Mouse (Mus musculus): ENCODE data around the gene Ihh. TPM values are rescaled to one million over a fixed set of nuclear protein-coding genes. Genes with fewer than 3 reads are reported as not detected.

Gene Ihh
- under 1 TPM; 0.13 to 0.20 TPM for total RNA-seq (2021)
- long read RNA-seq, experiment 1, partial matches to known transcripts: 0 of 1 reads
- long read RNA-seq, experiment 1, other reads (novel, unspliced or antisense): 1 of 1 reads
- long read RNA-seq, experiment 2: 0 reads

DNA sequence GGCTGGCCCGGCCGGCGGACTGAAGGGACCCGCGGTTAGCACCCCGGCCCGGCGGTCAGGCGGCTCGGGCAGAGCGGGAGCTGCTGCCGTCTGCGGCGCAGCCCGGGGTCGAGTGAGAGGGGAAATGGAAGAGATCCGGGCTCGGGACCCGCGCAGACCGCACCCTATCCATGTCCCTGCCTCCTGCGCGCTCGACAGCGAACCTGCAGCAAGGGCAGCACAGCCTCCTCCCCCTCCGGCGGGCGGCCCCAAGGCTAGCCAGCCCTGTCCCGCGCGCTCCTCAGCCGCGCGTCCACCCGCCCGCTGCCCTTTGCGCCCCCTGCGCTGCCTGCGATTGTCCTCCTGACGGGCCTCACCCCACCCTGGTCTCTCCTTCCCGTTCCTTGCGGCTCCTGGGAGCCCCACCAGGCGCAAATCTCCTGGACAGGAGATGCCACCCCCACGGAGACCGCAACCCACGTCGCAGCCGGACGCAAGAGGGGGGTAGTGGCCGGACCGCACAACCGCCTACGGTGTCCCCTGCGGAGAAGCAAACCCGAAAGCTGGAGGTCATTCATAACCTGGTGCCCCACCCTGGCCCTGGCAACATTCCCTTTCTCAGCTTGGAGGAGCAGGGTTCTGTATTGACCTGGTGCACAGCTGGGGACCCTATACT is at the start of gene Ihh:
TSS of gene Ihh (minus strand) at position 117 of the 655 bp plus-strand sequence.
- DNase-seq (ENCODE audit: low spot score in 2 of 2): no peak

DNA sequence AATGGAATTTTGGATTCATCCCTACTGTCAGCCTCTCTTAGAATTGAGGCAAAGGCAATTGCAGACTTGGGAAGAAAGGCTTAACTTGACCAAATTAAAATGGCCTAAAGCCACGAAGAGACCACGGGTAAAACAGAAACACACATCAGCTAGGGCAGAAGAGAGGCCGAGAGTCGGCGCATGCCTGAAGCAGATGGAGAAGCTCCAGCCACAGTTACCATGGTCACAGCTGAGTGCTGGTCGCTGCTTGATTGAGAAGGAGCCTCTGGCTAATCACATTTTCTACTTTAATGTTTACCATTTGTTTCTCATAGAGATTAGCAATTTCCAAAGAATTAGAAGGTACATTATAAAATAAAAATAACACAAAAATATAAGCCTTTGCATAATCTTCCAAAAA is 49.7 kb upstream of the Ihh start:
- DNase-seq (ENCODE audit: low spot score in 2 of 2): no peak

DNA sequence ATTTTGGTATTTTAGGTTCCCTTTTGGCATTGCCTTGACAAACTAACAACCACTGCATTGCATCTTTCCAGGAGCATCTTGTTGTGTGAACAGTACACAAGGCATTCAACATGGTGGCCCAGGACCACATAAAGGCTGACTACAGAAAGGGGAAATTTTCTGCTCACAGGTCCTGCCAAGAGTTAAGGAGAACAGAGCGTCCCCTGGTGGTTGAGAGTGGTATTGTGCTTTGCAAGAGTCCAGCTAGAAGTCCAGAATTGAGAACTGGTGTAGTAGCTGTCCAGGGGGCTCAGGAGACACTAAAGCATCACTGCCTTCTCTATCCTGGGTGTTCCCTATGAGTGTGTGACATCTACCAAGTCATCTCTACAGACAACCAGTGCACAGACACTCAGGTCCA is 49.0 kb upstream of the Ihh start:
- peak; percentile 50 to 65 for DNase-seq (ENCODE audit: low spot score in 2 of 2)

- DNase-seq (ENCODE audit: low spot score in 2 of 2): no peak
Measured at GRCm38 (mm10) chr1:74999173-74999572, 47.7 kb upstream of the Ihh start.

DNA sequence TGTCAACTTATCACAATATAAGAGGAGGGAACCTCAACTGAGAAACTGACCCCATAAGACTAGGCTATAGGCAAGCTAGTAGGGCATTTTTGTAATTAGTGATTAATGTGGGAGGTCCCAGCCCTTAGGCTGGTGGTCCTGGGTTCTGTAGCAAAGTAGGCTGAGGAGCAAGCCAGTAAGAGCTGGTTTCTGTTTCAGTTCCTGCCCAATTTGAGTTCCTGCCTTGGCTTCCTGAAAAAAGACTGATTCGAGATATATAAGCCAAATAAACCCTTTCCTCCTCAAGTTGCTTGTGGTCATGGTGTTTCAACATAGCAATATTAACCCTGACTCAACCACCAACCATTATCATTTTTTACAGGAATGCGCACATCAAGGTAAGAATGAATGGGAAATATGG is 45.8 kb upstream of the Ihh start:
- DNase-seq (ENCODE audit: low spot score in 2 of 2): no peak

DNA sequence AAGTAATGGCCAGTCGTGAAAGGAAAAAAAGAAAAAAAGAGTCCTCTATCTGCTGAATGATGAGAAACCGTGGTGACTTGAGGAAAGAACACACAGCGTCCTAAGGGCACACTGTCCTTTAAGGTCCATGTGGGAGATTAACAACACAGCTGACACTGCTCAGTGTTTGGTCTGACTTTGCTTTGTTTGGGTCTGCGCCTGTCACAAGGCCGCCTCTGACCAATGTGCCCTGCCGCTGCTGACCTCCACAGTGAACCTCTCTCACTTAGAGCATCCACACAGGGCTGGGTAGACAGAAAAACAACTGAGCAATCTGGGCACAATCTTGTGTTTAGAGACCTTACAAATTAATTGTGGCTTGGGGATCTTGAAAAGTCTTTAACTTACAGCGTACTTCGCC is 25.5 kb upstream of the Ihh start:
- DNase-seq (ENCODE audit: low spot score in 2 of 2): no peak

DNA sequence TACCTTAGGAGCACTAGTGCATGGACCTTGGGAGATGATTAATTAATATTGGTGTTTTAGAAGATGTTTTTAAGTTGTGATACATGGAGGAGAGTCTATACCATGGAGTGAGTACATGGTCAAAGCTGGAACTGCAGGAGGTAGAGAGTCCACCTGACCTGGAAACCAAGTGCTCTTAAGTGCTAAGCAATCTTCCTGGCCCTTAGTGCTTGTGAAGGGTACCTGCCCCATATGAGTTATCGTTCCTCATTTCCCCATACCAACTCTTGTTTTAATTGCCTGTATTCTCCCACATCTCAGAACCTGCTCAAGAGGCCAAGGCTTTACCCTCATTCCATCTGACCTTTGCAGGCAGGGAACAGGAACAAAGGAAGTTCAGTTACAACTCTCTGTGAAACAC is 24.5 kb upstream of the Ihh start:
- no peak for DNase-seq (ENCODE audit: low spot score in 2 of 2)

- no peak for DNase-seq (ENCODE audit: low spot score in 2 of 2)
Measured at GRCm38 (mm10) chr1:74973590-74973989, 22.1 kb upstream of the Ihh start.

DNA sequence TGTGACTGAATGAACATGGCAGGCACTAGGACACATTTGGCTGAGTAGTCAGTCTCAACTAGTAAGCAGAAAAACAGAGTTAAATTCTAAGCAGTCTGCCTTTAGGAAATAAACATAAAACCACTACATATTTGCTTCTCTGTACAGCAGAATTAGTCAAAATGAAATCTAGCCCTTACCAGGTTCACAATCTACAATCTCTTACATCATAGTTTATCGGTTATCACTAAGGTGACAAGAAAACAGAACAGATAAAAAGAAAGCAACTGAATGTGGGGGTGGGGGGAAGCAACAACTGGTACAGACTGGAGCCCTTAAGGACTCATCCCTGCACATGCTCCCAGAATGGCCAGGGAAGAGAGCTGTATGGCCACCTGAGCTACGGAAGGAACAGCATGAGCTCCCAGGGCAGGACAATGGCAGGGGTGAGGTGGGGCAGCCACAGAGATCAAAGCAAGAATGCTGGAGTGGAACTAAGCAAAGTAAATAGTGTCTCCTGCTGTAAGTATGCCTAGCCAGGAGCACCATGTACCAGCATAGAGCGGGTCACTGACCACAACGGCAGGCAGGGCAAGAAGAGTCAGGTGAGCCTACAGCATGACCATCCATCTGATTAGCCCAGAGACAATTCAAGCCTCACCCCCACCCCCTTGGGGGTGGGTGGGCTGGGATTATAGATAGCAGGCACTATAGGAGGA is 20.0 kb upstream of the Ihh start:
- DNase-seq (ENCODE audit: low spot score in 2 of 2): no peak

- no peak for DNase-seq (ENCODE audit: low spot score in 2 of 2)
Measured at GRCm38 (mm10) chr1:74967962-74968580, 16.6 kb upstream of the Ihh start.

DNA sequence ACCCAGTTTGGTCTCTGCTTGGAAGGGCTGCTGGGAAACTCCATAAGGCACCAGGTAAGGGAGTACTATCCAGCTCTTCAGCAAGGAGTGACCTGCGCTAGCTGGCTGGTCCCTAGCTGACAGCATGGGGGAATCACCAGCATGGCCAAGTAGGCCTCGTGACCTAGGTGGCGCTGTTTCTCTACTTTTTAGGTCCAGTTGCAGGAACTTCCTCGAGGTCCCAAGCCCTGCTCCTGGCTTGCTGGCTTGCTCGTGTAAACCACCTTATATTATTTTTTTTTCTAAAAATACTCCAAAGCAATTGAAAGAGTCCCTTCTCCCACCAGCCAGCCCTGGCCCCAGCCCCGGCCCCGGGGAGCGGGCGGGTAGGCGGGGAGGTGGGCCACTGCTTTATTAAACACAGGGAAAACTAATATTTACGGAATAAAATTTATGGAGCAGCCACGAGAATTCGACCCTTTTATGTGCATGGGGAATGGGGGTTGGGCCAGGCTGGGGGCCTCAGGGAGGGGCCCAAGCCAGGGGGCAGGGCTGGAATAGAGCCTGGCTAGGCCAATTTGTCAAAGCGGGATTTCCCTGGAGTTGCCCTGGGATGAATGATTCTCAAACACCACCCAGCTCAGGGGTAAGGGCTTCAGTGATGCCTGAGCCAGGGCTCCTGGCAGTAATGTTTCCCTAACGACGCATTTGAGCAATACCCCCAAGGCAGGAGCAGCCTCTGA is 13.2 kb upstream of the Ihh start:
- DNase-seq (ENCODE audit: low spot score in 2 of 2): peak; percentile 66 to 77

DNA sequence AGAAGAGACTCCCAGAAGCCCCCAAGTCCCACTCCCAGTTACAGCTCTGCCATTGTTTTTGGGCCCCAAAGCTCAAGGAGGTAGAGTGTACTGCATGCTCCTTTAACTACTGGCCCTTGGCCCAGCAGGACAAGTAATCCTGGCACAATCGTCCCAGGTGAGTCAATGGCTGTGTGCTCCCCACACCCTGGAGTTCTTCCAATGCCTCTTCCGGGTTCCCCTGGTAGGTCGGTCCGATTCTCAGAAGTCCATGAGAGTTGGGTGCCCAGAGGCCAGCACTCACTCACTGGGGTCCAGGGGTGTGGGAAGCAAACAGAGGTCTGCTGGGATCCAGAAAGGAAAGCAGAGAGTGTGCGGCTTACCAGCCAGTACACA is 11.4 kb upstream of the Ihh start:
- no peak for DNase-seq (ENCODE audit: low spot score in 2 of 2)

- DNase-seq (ENCODE audit: low spot score in 2 of 2): no peak
Measured at GRCm38 (mm10) chr1:74962126-74962852, 10.8 kb upstream of the Ihh start.

DNA sequence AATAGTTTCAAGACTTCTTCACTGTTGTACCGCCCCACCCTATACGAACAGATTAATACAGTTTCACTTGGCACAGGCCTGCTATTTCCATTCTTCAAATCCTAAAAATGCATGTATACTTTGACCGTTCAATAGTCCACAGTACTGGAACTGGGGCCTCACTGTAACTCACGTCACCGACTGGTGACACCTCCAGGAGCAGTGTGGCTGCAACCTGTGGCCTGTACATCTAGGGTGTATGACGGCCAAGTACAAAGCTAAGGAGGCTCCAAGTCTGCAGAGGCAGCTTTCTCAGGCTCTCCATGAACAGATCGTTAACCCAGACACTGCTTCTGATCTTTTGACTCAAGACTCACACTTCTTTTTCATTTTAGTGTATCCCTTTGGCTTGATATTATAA is 10.2 kb upstream of the Ihh start:
- DNase-seq (ENCODE audit: low spot score in 2 of 2): no peak

DNA sequence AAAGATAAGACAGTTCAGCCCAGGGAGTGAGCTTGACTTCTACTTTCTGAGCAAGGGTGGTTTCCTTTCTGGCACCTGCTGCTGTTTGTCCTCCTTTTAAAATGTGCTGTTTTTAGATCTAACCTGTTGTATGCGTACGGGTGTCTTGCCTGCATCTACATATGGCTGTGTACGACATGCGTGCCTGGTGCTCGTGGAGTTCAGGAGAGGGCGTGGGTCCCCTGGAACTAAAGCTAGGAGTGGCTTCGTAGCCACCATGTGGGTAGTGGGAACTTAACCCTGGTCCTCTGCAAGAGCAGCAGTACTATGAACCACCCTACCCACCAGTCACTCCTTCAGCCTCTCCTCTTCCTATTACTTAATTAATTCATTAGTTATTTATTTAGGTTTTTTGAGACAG is 8.6 kb upstream of the Ihh start:
- no peak for DNase-seq (ENCODE audit: low spot score in 2 of 2)

DNA sequence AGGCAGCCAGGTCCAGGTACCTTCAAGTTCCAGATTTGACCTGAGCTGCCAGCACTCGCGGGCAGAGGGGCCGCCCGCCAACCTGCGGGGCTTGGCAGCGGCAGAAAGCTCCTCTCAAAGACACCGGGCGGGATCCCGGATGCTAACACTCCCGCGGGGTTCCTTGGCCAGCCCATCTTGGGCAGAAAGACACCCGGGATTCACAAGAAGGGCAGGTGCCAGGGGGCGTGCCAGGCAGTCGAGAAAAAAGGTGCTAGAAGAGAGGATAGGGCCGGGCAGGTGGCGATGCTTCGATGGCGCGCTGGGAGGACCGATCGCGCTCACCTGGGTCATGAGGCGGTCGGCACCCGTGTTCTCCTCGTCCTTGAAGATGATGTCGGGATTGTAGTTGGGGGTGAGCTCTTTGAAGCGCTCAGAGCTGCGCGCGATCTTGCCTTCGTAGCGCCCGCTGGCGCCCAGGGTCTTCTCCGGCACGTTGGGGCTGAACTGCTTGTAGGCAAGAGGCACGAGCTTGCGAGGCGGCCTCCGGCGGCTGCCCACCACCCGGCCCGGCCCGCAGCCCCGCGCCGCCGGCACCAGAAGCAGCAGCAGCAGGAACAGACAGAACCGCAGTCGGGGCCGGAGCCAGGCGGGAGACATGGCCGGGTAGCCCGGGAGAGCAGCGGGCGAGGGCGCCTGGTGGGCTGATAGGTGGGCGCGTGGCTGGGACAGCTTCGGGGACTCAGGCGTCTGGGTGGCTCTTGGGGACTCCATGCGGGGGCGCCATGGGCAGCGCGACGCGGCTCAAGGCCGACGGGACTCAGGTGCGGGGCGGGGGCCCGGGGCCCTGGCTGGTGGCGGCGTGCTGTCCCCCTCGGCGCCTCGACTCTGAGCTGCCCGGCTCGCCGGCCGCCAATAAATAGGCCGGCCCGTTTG is 639 bp downstream of the Ihh start:
- DNase-seq (ENCODE audit: low spot score in 2 of 2): no peak

GRCm38 (mm10) chr1:74950066-74950465 is 1.4 kb downstream of the Ihh start:
- no peak for DNase-seq (ENCODE audit: low spot score in 2 of 2)

DNA sequence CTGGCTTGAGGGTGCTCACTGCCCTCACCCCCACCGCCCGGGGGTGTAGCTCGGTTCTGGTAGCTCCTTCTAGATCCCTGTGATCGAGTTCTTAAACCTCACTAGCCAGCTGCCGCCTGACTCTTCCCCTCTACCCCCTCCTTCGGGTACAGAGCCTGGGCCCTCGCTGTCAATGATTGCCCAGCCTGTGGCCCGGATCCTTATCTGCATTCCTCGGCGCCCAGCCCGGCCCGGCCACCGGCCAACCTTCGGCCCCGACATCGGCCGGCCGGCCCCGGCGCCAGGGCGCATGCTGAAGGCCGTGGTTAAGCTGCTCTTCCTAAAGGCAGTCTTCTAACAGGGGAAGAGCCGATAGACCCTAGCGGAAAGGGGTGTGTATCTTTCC is 1.8 kb downstream of the Ihh start:
- DNase-seq (ENCODE audit: low spot score in 2 of 2): peak; percentile 24 to 36

DNA sequence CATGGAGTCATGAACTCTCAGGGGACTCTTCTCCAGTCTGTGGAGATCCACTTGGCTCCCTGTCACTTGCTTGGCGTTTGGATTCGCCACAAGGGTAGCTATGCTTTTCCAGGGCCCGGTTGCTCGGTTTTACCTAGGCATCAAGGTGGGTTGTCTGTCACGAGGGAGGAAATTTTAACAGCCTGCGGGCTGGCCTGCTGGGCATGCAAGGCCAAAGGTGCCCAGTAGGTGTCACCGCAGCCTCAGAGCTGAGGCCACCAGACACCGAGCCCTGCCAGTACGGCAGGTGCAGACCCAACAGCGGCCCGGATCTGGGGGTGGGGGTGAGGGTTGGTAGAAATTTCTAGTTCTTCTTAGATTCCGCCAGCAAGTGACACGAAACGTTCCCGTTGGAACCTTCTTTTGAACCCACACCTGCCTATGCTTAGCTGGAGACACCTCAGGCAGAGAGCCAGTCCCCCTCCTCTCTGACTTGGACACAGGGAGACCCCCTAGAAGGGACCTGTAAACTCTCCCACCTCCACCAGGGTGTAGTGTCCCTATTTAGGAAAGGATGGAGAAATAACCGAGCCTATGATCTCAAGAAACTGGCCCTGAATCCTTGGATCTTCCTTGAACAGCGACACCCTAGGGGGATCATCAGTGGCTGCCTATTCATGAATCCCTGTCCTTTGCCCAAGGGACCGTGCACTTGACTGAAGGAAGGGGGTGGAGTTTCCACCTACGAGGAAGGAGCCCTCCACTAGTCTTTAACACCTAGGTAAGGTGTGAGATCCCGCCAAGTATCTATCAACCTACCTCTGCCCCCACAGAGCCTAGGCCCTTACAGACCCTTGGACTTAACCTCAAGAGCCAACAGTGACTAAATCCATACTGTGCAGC is 2.4 kb downstream of the Ihh start:
- DNase-seq (ENCODE audit: low spot score in 2 of 2): peak; percentile 65 to 66

Data from adrenal gland, adult 18-20 months (tissue).